Mouse (Mus musculus) megakaryocyte, embryonic 14.5 days (primary cell): ENCODE data around the gene Map7. TPM values are rescaled to one million over a fixed set of nuclear protein-coding genes. Genes with fewer than 3 reads are reported as not detected.
A peak's percentile ranks its signal among the peaks of the same experiment; 100 is the strongest.

Source experiments
- H3K27me3 ChIP-seq: replicated peaks from 2 replicates; pipeline ENCODE3; 2012; ENCODE audit warnings: inconsistent platforms
- H3K36me3 ChIP-seq: replicated peaks from 2 replicates; pipeline ENCODE3; 2012; ENCODE audit warnings: low read length, inconsistent platforms, mixed read lengths
- H3K4me1 ChIP-seq: 2 replicates; pipeline ENCODE4 v1.6.1; 2012; ENCODE audit warnings: inconsistent platforms
- H3K4me3 ChIP-seq: replicated peaks from 2 replicates; pipeline ENCODE3; 2012; ENCODE audit warnings: moderate library complexity, mild to moderate bottlenecking, inconsistent platforms
- H3K9me3 ChIP-seq: 2 replicates; pipeline ENCODE4 v1.6.1; 2012; ENCODE audit warnings: inconsistent platforms
- FLI1 ChIP-seq: IDR thresholded peaks from 2 replicates; pipeline ENCODE4 v1.6.1; 2012; ENCODE audit warnings: low read length, inconsistent platforms, mixed read lengths
- GATA1 ChIP-seq: IDR thresholded peaks from 3 replicates; pipeline ENCODE4 v1.6.1; 2012; ENCODE audit warnings: mixed read lengths, low read length, inconsistent platforms, borderline replicate concordance
- polyA plus RNA-seq: library from polyadenylated mRNA; stranded (reverse); fragments of >175 nt; gene quantifications from 2 replicates; pipeline ENCODE4 v1.2.3, GENCODE M21; 2012; ENCODE audit warnings: low replicate concordance; ENCODE audit not compliant: insufficient read depth

The Map7 gene
- polyA plus RNA-seq, 1 experiment: 6.5 TPM

DNA sequence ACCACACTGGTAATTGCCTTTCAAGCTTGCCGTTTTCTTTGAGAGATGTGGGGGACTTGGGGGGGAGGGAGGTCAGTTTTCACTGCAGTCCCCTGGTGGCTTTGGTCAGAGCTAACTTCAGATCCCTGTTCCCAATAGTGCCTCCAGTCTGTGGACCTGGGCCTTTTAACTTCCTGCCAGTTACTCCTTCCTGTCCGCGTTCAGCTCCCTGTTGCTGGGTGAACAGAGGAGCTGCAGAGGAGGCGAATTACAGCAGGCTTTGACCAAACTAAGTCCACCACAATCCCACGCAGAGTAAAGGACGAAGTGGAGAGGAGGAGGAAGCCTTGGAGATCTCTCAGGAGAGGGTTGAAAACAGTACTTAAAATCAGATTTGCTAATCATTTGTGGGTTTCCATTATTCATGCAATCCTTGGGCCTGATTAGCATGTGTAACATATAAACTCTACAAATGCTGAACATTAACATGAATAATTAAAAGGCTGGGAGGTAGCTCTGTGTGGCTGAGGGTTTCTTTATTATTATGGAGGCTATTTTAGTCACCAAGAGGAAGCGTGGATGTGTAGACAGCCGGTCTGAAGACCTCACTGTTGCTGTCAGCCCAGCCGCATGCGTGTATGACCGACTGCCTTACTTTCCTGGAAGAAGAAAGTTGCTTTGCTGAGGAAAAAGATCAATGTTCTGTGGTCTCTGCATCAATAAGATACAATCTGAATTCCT, 33.6 kb downstream of the Map7 start:
- H3K27me3 ChIP-seq: no peaks in the 10 kb centered on the region
- TF ChIP-seq FLI1 (no peak), GATA1 (no peak)
- H3K4me1 ChIP-seq: peaks cover 72% of the 10 kb centered on the region
- H3K9me3 ChIP-seq: no peaks in the 10 kb centered on the region
- peak overlapping the region; percentile 84 for H3K4me3 ChIP-seq
- H3K36me3 ChIP-seq: peaks cover 7% of the 10 kb centered on the region

DNA sequence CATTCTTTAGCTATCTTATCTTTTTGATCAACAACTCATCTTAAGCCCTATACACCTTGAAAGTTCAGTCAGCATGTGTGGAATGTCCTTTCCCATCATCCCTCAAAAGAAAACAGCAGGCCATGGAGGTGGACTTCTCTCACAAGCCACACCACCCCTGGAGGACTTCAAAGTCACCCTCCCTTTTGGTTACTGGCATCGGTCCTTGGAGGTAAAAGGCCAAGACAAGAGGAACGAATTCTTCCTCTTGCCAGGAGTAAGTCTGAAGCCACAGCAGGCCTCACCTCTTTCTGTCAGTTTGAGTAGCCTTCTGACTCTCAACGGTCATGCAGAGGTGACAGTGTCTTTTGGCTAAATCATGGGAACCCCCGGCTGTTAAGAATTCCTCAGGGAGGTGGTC, 36.1 kb downstream of the Map7 start:
- TF ChIP-seq FLI1 (no peak), GATA1 (no peak)
- Histone ChIP-seq H3K36me3 (peaks cover 7% of the 10 kb centered on the region), H3K27me3 (no peaks in the 10 kb centered on the region), H3K4me1 (peaks cover 71% of the 10 kb centered on the region), H3K9me3 (no peaks in the 10 kb centered on the region), H3K4me3 (no peak overlapping the region)

DNA sequence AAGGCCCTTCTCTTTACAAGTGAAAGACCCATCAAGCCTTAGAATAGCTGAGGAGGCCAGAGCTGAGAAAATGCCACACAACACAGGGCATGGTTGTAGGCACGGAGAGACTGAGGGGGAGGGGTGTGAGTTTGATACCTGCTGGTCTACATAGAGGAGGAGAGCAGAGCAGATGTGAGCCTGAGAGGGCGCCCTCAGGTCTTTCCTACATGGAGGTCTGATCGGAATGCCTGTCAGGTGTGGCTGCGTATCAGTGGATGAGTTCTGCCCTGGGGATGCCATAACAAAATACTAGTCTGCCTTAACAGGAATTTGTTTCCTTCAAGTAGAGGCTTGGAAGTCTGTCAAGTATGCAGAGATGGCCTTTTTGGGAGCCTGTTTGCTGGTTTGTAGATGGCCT, 37.0 kb downstream of the Map7 start:
- H3K36me3 ChIP-seq: peaks cover 7% of the 10 kb centered on the region
- peaks cover 71% of the 10 kb centered on the region for H3K4me1 ChIP-seq
- H3K27me3 ChIP-seq: no peaks in the 10 kb centered on the region
- no peak for TF ChIP-seq GATA1
- no peak for TF ChIP-seq FLI1
- H3K9me3 ChIP-seq: no peaks in the 10 kb centered on the region
- no peak overlapping the region for H3K4me3 ChIP-seq

DNA sequence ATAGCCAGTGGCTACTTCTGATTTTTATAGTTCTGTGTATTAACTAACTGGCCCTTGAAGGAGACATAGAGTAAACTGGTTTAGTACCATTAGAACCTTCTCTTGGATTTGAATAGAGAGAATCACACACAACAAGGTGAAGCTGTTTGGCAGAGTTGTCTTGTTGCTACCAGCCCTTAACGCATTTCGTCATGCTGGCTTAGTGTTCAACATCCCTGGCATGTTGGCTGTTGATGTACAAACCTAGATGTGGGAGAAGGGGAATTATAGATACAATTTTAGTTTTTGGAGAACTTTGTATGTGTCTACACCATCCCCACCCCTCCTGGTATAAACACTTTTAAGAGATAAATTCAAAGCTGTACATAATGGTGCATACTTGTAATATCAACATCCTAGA, 37.5 kb downstream of the Map7 start:
- Histone ChIP-seq H3K36me3 (peaks cover 7% of the 10 kb centered on the region), H3K4me3 (no peak overlapping the region), H3K9me3 (no peaks in the 10 kb centered on the region), H3K4me1 (peaks cover 68% of the 10 kb centered on the region), H3K27me3 (no peaks in the 10 kb centered on the region)
- TF ChIP-seq GATA1: no peak
- TF ChIP-seq FLI1: no peak

DNA sequence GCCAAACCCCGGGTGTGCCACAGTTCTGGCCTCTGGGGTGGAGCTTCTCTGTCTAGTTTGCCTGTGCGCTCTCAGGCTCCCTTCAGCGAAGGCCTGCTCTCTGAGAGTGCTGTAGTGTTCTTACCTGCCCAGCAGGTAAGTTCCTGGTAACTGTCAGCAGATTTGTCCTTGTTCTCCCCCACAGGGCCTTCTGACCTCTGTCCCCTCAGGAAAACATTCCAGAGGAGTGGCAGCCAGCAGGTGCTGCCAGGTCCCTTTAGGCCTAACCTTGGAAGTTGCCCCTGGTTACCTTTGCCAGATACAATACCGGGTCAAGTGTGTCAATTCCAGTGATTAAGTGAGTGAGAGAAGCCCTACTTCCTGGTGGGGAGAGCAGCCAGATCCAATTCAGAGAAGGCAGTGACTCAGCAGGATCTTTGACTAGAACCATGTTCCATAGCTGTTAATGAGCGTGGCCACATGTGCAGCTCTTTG, 38.6 kb downstream of the Map7 start:
- Histone ChIP-seq H3K4me3 (no peak overlapping the region), H3K36me3 (peaks cover 7% of the 10 kb centered on the region), H3K27me3 (no peaks in the 10 kb centered on the region), H3K4me1 (peaks cover 57% of the 10 kb centered on the region), H3K9me3 (no peaks in the 10 kb centered on the region)
- TF ChIP-seq FLI1 (no peak), GATA1 (no peak)

DNA sequence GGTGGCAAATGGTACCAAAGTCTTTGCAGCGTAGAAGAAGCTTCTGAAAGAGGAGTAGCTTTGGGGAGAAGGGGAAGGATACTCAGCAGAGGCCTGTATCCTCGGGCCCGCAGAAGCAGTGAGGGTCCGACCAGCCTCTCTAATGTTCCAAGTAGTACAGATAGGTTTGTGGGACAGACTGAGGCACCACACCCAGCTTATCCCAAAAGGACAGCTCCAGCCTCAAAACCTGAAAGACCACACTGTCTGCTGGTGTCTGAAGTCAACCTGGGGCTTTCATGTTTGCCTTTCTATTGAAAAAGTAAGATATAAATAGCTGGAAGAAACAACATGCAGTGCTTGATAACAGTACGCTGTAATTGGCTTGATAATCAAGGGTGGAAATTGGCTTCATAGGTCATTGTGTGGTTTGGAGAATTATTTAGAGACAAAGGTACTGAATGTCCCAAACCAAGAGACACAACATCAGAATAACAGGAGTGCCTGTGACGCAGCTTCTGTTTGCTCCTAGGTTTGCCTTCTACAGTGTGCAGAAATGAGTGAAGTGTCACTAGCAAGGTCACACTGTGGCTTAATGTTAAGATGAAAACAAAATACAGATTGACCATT, 42.0 kb downstream of the Map7 start:
- H3K27me3 ChIP-seq: no peaks in the 10 kb centered on the region
- H3K9me3 ChIP-seq: no peaks in the 10 kb centered on the region
- H3K4me1 ChIP-seq: peaks cover 51% of the 10 kb centered on the region
- peaks cover 3% of the 10 kb centered on the region for H3K36me3 ChIP-seq
- TF ChIP-seq GATA1: no peak
- no peak for TF ChIP-seq FLI1
- no peak overlapping the region for H3K4me3 ChIP-seq

DNA sequence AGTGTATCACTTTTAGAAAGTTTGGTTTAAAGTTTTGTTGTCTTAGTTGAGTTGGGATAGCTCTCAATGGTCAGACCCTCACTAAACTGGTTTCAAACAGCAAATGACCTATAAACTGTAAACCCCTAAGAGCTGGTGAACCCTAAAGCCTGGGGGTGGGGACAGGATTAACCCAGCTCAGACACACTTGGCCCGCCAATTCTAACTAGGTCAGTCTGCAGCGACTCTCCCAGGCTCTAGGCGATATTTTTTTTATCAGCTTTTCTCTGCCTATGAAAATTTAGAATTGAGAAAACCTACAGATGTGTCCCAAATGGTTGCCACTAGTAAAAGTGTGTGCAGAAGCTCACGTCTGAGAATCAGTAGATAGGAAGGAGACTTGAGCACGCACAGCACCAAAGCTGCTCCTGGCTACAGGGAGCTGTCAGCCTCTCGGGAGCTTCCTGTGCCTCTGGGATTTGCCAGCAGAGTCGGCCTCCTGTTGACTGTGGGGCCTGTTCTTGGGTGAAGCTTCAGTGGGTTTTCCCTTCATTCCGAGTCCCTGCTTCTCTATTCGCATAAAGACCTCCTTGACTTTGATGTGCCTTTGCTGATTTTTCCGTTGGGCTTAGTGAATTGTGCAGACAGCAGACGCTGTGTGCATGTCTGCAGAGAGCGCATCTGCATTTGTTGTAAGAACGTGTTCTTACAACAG, 46.7 kb downstream of the Map7 start:
- no peak for TF ChIP-seq GATA1
- no peak for TF ChIP-seq FLI1
- peaks cover 39% of the 10 kb centered on the region for H3K4me1 ChIP-seq
- H3K36me3 ChIP-seq: no peaks in the 10 kb centered on the region
- H3K9me3 ChIP-seq: no peaks in the 10 kb centered on the region
- no peak overlapping the region for H3K4me3 ChIP-seq
- H3K27me3 ChIP-seq: no peaks in the 10 kb centered on the region

DNA sequence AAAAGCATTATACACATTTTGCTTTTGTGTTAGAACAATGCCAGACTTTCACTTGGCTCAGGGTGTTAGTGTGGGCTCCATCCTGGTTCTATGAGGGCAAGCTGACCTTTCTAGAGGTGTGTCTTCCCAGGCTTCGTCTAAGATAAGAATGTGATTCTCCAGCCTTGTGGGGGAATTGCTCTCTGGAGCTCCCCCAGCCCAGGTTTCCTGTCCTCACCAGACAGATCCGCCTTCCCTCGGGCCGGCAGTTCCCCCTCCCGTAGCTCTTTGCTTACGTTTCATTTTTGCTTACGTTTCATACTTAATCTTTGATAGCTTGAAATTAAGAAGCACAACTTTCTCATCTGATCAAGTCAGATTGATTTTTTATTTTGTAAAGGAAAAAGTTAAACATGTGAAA, 48.8 kb downstream of the Map7 start:
- H3K9me3 ChIP-seq: no peaks in the 10 kb centered on the region
- peaks cover 43% of the 10 kb centered on the region for H3K4me1 ChIP-seq
- TF ChIP-seq GATA1: no peak
- TF ChIP-seq FLI1: no peak
- H3K36me3 ChIP-seq: no peaks in the 10 kb centered on the region
- H3K4me3 ChIP-seq: no peak overlapping the region
- peaks cover under 1% of the 10 kb centered on the region for H3K27me3 ChIP-seq

DNA sequence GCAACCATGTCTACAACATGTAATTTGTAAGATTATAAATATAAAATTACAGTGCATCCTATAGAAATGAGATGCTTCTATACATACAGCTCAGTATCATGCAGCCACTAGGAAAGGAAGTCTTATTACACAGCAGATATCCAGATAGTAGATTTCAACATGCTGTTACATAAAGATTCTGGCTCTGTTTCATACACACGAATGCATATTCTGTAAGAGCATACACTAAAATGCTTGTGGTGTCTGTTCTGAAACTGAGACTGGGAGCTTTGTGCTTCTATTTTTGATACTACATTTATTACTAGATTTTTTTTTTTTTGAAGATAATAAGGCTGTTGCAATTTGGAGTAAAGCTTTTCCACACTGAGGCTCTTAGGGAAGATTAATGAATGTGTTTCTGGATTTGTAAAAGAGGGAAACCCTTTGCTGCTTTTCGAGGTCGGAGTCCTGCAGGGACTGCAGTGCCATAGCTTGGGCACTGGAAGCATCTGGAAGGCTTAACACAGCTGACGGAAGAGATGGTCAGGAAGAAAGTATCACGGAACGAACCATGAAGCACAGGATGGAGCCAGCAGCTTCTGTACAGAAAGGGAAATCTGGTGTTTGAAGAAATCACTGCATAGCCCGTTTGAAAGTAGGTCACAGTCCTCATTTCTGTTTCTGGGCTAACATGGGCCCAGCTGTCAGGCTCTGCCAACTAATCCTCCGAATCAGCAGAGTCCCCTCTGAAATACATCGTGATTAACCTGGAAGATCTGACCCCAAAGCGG, 50.9 kb downstream of the Map7 start:
- peaks cover 36% of the 10 kb centered on the region for H3K4me1 ChIP-seq
- peaks cover 2% of the 10 kb centered on the region for H3K27me3 ChIP-seq
- H3K36me3 ChIP-seq: no peaks in the 10 kb centered on the region
- H3K4me3 ChIP-seq: no peak overlapping the region
- no peaks in the 10 kb centered on the region for H3K9me3 ChIP-seq
- TF ChIP-seq FLI1: no peak
- TF ChIP-seq GATA1: no peak
